Mouse (Mus musculus) forebrain, embryonic 12.5 days (tissue): ENCODE results near the gene Traf3. TPM values are rescaled to one million over a fixed set of nuclear protein-coding genes. Genes with fewer than 3 reads are reported as not detected.

ENCODE experiments used
- ATAC-seq: fragments of 200-750 bp; cut with Nextera tagmentation; 2 replicates; pipeline ENCODE4 v1.8.0; 2017; ENCODE audit warnings: moderate TSS enrichment; ENCODE audit not compliant: low FRiP score
- H3K27ac ChIP-seq: fragments of 300-500 bp; sonication (generic); 2 replicates; pipeline ENCODE4 v1.5.1; 2016; ENCODE audit warnings: mild to moderate bottlenecking
- H3K27me3 ChIP-seq: fragments of 300-500 bp; sonication (generic); 2 replicates; pipeline ENCODE4 v1.6.1; 2016; ENCODE audit warnings: mild to moderate bottlenecking
- H3K36me3 ChIP-seq: fragments of 300-500 bp; sonication (generic); replicated peaks from 2 replicates; pipeline ENCODE4 v1.6.1; 2016; ENCODE audit warnings: mild to moderate bottlenecking
- H3K4me1 ChIP-seq: fragments of 300-500 bp; sonication (generic); 2 replicates; pipeline ENCODE4 v1.6.1; 2016
- H3K4me2 ChIP-seq: fragments of 300-500 bp; sonication (generic); 2 replicates; pipeline ENCODE4 v1.6.1; 2016; ENCODE audit warnings: mild to moderate bottlenecking, moderate library complexity
- H3K4me3 ChIP-seq: fragments of 300-500 bp; sonication (generic); replicated peaks from 2 replicates; pipeline ENCODE4 v1.5.1; 2016; ENCODE audit warnings: mild to moderate bottlenecking
- H3K9ac ChIP-seq: fragments of 300-500 bp; sonication (generic); 2 replicates; pipeline ENCODE4 v1.6.1; 2016; ENCODE audit warnings: mild to moderate bottlenecking
- H3K9me3 ChIP-seq: fragments of 300-500 bp; sonication (generic); 2 replicates; pipeline ENCODE4 v1.6.1; 2016
- WGBS: fragments of 180-500 bp; shearing (Covaris S2); methylation state at CpG from one replicate; pipeline ENCODE4 v1.1.7; 2016; 5-methylcytosine and 5-hydroxymethylcytosine counted together
- polyA plus RNA-seq: library from polyadenylated mRNA; unstranded; fragments of >200 nt; fragmentation: Nextera tagmentation; extraction: Ambion mirVana; gene quantifications from 2 replicates; pipeline ENCODE4 v1.2.1, GENCODE M21; 2016

The Traf3 gene
- polyA plus RNA-seq, 1 experiment from 2014 or later = 25.5 TPM

- no peak overlapping the region for H3K9ac ChIP-seq
- no peaks in the 10 kb centered on the region for H3K9me3 ChIP-seq
- H3K4me1 ChIP-seq = no peaks in the 10 kb centered on the region
- no peaks in the 10 kb centered on the region for H3K27me3 ChIP-seq
- peaks cover 56% of the 10 kb centered on the region for H3K36me3 ChIP-seq
- 95% methylated on average over 12 of the region's 12 CpGs for WGBS
- H3K27ac ChIP-seq = no peak overlapping the region
- no peak overlapping the region for H3K4me3 ChIP-seq
- H3K4me2 ChIP-seq = no peak overlapping the region
- ATAC-seq = no peak
Measured at GRCm38 (mm10) chr12:111243733-111244132, 77.6 kb downstream of the Traf3 start.

GRCm38 (mm10) chr12:111245070-111245469 lies 78.9 kb downstream of the Traf3 start:
- no peak overlapping the region for H3K4me2 ChIP-seq
- no peak for ATAC-seq
- H3K9ac ChIP-seq = no peak overlapping the region
- no peaks in the 10 kb centered on the region for H3K27me3 ChIP-seq
- WGBS = 78% methylated on average over 6 of the region's 6 CpGs
- peaks cover 49% of the 10 kb centered on the region for H3K36me3 ChIP-seq
- H3K27ac ChIP-seq = no peak overlapping the region
- H3K4me1 ChIP-seq = no peaks in the 10 kb centered on the region
- H3K4me3 ChIP-seq = no peak overlapping the region
- no peaks in the 10 kb centered on the region for H3K9me3 ChIP-seq

- no peak overlapping the region for H3K9ac ChIP-seq
- no peak overlapping the region for H3K4me2 ChIP-seq
- H3K27me3 ChIP-seq = no peaks in the 10 kb centered on the region
- peaks cover 51% of the 10 kb centered on the region for H3K36me3 ChIP-seq
- ATAC-seq = no peak
- WGBS = 95% methylated on average over 9 of the region's 9 CpGs
- H3K27ac ChIP-seq = no peak overlapping the region
- no peak overlapping the region for H3K4me3 ChIP-seq
- no peaks in the 10 kb centered on the region for H3K4me1 ChIP-seq
- no peaks in the 10 kb centered on the region for H3K9me3 ChIP-seq
Measured at GRCm38 (mm10) chr12:111246808-111247464, 80.8 kb downstream of the Traf3 start.

- ATAC-seq = no peak
- WGBS = 60% methylated on average over 3 of the region's 3 CpGs
- no peaks in the 10 kb centered on the region for H3K27me3 ChIP-seq
- H3K4me3 ChIP-seq = no peak overlapping the region
- H3K4me2 ChIP-seq = no peak overlapping the region
- no peak overlapping the region for H3K27ac ChIP-seq
- no peaks in the 10 kb centered on the region for H3K9me3 ChIP-seq
- H3K4me1 ChIP-seq = no peaks in the 10 kb centered on the region; the same call in 1 of the 2 replicates
- H3K36me3 ChIP-seq = peaks cover 44% of the 10 kb centered on the region
- H3K9ac ChIP-seq = no peak overlapping the region
Measured at GRCm38 (mm10) chr12:111249095-111249494, 82.9 kb downstream of the Traf3 start.

GRCm38 (mm10) chr12:111250116-111250515 lies 83.9 kb downstream of the Traf3 start:
- Histone ChIP-seq H3K4me2 (no peak overlapping the region), H3K9ac (no peak overlapping the region), H3K27ac (no peak overlapping the region), H3K27me3 (no peaks in the 10 kb centered on the region), H3K4me3 (no peak overlapping the region), H3K36me3 (peaks cover 36% of the 10 kb centered on the region), H3K9me3 (no peaks in the 10 kb centered on the region), H3K4me1 (no peaks in the 10 kb centered on the region; the same call in none of the 2 replicates)
- no peak for ATAC-seq
- 83% methylated on average over 8 of the region's 8 CpGs for WGBS

- 77% methylated on average over 9 of the region's 9 CpGs for WGBS
- H3K36me3 ChIP-seq = peaks cover 42% of the 10 kb centered on the region
- H3K4me3 ChIP-seq = no peak overlapping the region
- ATAC-seq = no peak
- H3K4me1 ChIP-seq = no peaks in the 10 kb centered on the region; the same call in none of the 2 replicates
- H3K4me2 ChIP-seq = no peak overlapping the region
- no peak overlapping the region for H3K27ac ChIP-seq
- no peak overlapping the region for H3K9ac ChIP-seq
- H3K9me3 ChIP-seq = no peaks in the 10 kb centered on the region
- H3K27me3 ChIP-seq = no peaks in the 10 kb centered on the region
Measured at GRCm38 (mm10) chr12:111251227-111251626, 85.1 kb downstream of the Traf3 start.

GRCm38 (mm10) chr12:111263650-111264049 lies 97.5 kb downstream of the Traf3 start:
- Histone ChIP-seq H3K4me2 (no peak overlapping the region), H3K27ac (no peak overlapping the region), H3K4me3 (no peak overlapping the region), H3K27me3 (peaks cover 7% of the 10 kb centered on the region; the same call in 1 of the 2 replicates), H3K4me1 (0 out of 2 replicates have a peak, but pooled peaks cover 3% of the 10 kb centered on the region), H3K9ac (no peak overlapping the region), H3K9me3 (no peaks in the 10 kb centered on the region), H3K36me3 (peaks cover 45% of the 10 kb centered on the region)
- WGBS = 95% methylated on average over 16 of the region's 16 CpGs
- no peak for ATAC-seq

GRCm38 (mm10) chr12:111265212-111265611 lies 99.0 kb downstream of the Traf3 start:
- peaks cover 34% of the 10 kb centered on the region for H3K36me3 ChIP-seq
- no peak overlapping the region for H3K27ac ChIP-seq
- H3K9ac ChIP-seq = no peak overlapping the region
- no peak overlapping the region for H3K4me3 ChIP-seq
- H3K4me2 ChIP-seq = no peak overlapping the region
- H3K4me1 ChIP-seq = 0 out of 2 replicates have a peak, but pooled peaks cover 3% of the 10 kb centered on the region
- peaks cover 22% of the 10 kb centered on the region for H3K27me3 ChIP-seq
- no peak for ATAC-seq
- WGBS = 55% methylated on average over 5 of the region's 5 CpGs
- no peaks in the 10 kb centered on the region for H3K9me3 ChIP-seq

- H3K9me3 ChIP-seq = no peaks in the 10 kb centered on the region
- H3K9ac ChIP-seq = no peak overlapping the region
- H3K4me2 ChIP-seq = no peak overlapping the region
- peaks cover 35% of the 10 kb centered on the region for H3K27me3 ChIP-seq
- no peak overlapping the region for H3K27ac ChIP-seq
- ATAC-seq = no peak
- 60% methylated on average over 12 of the region's 12 CpGs for WGBS
- peaks cover 21% of the 10 kb centered on the region for H3K36me3 ChIP-seq
- no peak overlapping the region for H3K4me3 ChIP-seq
- H3K4me1 ChIP-seq = 0 out of 2 replicates have a peak, but pooled peaks cover 3% of the 10 kb centered on the region
Measured at GRCm38 (mm10) chr12:111266592-111266991, 100.4 kb downstream of the Traf3 start.

GRCm38 (mm10) chr12:111267673-111268325 lies 101.6 kb downstream of the Traf3 start:
- WGBS = 84% methylated on average over 4 of the region's 4 CpGs
- Histone ChIP-seq H3K9me3 (no peaks in the 10 kb centered on the region), H3K4me1 (0 out of 2 replicates have a peak, but pooled peaks cover 3% of the 10 kb centered on the region), H3K4me3 (no peak overlapping the region), H3K36me3 (peaks cover 13% of the 10 kb centered on the region), H3K27me3 (peaks cover 48% of the 10 kb centered on the region), H3K27ac (no peak overlapping the region), H3K4me2 (no peak overlapping the region), H3K9ac (no peak overlapping the region)
- ATAC-seq = no peak

GRCm38 (mm10) chr12:111270629-111271277 lies 104.6 kb downstream of the Traf3 start, which contains the start of gene Amn:
Gene Amn, plus strand, starts transcription at chr12:111271095.
- 38% methylated on average over 25 of the region's 25 CpGs for WGBS
- H3K27ac ChIP-seq = no peak within 1 kb of the TSS
- peaks cover 77% of the 10 kb centered on the region for H3K27me3 ChIP-seq
- H3K9me3 ChIP-seq = no peaks in the 10 kb centered on the region
- H3K36me3 ChIP-seq = no peaks in the 10 kb centered on the region; the same call in 1 of the 2 replicates
- H3K4me3 ChIP-seq = no peak within 1 kb of the TSS
- H3K4me1 ChIP-seq = peaks cover 22% of the 10 kb centered on the region
- no peak for ATAC-seq
- no peak within 1 kb of the TSS for H3K4me2 ChIP-seq
- no peak within 1 kb of the TSS for H3K9ac ChIP-seq

GRCm38 (mm10) chr12:111271406-111271805 lies 105.2 kb downstream of the Traf3 start:
- Histone ChIP-seq H3K9ac (no peak overlapping the region), H3K27me3 (peaks cover 84% of the 10 kb centered on the region), H3K9me3 (no peaks in the 10 kb centered on the region), H3K4me1 (peaks cover 22% of the 10 kb centered on the region), H3K27ac (no peak overlapping the region), H3K4me2 (no peak overlapping the region), H3K36me3 (no peaks in the 10 kb centered on the region; the same call in 1 of the 2 replicates), H3K4me3 (no peak overlapping the region)
- WGBS = 5% methylated on average over 28 of the region's 28 CpGs
- ATAC-seq = no peak
